Mouse (Mus musculus) forebrain, embryonic 14.5 days (tissue): ENCODE measurements at regions not wholly inside any gene's neighbourhood (a gene's known extent, or its start where the extent isn't known, plus 50 kb on each side); places are given as distances from the start of the nearest gene placed in this dataset.

ENCODE experiments used
- ATAC-seq: fragments of 200-750 bp; cut with Nextera tagmentation; 2 replicates; pipeline ENCODE4 v1.8.0; 2017; ENCODE audit warnings: mild to moderate bottlenecking, moderate library complexity
- DNase-seq: peaks from one replicate; pipeline ENCODE4 v3.0.0-alpha.2; 2015; ENCODE audit warnings: low spot score
- H3K27ac ChIP-seq: fragments of 300-500 bp; sonication (generic); 2 replicates; pipeline ENCODE4 v1.5.1; 2014; ENCODE audit warnings: low read depth, mild to moderate bottlenecking, control low read depth, low read length, moderate library complexity
- H3K27me3 ChIP-seq: fragments of 300-500 bp; sonication (generic); replicated peaks from 2 replicates; pipeline ENCODE4 v1.6.1; 2014; ENCODE audit warnings: low read length, control low read depth, mixed read lengths; ENCODE audit not compliant: control insufficient read depth, insufficient read depth
- H3K36me3 ChIP-seq: fragments of 300-500 bp; sonication (generic); 2 replicates; pipeline ENCODE4 v1.6.1; 2014; ENCODE audit warnings: low read length, control low read depth; ENCODE audit not compliant: control insufficient read depth, insufficient read depth
- H3K4me1 ChIP-seq: fragments of 300-500 bp; sonication (generic); 2 replicates; pipeline ENCODE4 v1.6.1; 2014; ENCODE audit warnings: antibody characterized with exemption, low read length, control low read depth; ENCODE audit not compliant: control insufficient read depth, insufficient read depth
- H3K4me2 ChIP-seq: fragments of 300-500 bp; sonication (generic); 2 replicates; pipeline ENCODE4 v1.6.1; 2014; ENCODE audit warnings: mild to moderate bottlenecking, control low read depth, low read length
- H3K4me3 ChIP-seq: fragments of 300-500 bp; sonication (generic); 2 replicates; pipeline ENCODE4 v1.5.1; 2014; ENCODE audit warnings: low read depth, low read length, control low read depth
- H3K9ac ChIP-seq: fragments of 300-500 bp; sonication (generic); 2 replicates; pipeline ENCODE4 v1.6.1; 2014; ENCODE audit warnings: mild to moderate bottlenecking, low read length, control low read depth, moderate library complexity
- H3K9me3 ChIP-seq: fragments of 300-500 bp; sonication (generic); replicated peaks from 2 replicates; pipeline ENCODE4 v1.6.1; 2016; ENCODE audit warnings: low read length, control low read depth, mixed read lengths; ENCODE audit not compliant: control insufficient read depth
- WGBS: fragments of 180-500 bp; shearing (Covaris S2); extraction: QIAGEN DNeasy Blood & Tissue Kit; methylation state at CpG from one replicate; pipeline ENCODE4 v1.1.7; 2014; 5-methylcytosine and 5-hydroxymethylcytosine counted together

DNA sequence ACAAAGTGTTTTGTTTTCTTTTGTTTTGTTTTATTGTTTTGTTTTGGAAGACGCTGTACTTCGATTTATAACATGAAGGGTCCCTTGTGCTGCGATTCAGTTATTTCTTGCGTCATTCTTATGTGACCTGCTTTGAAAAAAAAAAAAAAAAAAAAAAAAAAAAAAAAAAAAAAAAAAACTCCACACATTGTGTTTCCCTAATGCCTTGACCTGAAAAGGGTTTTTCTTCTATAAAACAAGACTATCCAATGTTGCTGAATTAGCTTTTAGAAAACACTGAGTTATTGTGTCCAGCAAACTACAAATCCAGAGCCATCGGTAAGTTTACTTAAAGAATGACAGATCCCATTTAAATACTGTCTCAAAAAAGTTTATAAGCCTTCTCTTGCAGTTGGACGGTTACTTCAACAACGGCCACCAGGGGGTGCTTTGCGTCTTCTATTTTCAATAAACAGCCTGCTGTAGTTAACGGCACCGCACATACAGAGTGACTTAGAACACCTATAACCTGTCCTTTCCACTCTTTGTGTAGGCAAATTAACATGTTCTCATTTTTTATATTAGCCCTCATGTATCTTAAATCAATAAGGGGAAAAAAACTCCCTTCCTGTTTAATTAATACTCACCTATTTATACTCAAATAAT is 103.9 kb upstream of the Cxadr start:
- H3K9me3 ChIP-seq = no peaks in the 10 kb centered on the region
- no peaks in the 10 kb centered on the region for H3K27me3 ChIP-seq
- no peaks in the 10 kb centered on the region for H3K36me3 ChIP-seq
- H3K4me1 ChIP-seq = no peaks in the 10 kb centered on the region
- H3K9ac ChIP-seq = no peak overlapping the region
- H3K4me3 ChIP-seq = no peak overlapping the region
- no peak overlapping the region for H3K27ac ChIP-seq
- H3K4me2 ChIP-seq = no peak overlapping the region
- WGBS = 9% methylated on average over 10 of the region's 10 CpGs
- DNase-seq (peak; percentile 94), ATAC-seq (peak; percentile 50; the same call in 1 of the 2 replicates)

DNA sequence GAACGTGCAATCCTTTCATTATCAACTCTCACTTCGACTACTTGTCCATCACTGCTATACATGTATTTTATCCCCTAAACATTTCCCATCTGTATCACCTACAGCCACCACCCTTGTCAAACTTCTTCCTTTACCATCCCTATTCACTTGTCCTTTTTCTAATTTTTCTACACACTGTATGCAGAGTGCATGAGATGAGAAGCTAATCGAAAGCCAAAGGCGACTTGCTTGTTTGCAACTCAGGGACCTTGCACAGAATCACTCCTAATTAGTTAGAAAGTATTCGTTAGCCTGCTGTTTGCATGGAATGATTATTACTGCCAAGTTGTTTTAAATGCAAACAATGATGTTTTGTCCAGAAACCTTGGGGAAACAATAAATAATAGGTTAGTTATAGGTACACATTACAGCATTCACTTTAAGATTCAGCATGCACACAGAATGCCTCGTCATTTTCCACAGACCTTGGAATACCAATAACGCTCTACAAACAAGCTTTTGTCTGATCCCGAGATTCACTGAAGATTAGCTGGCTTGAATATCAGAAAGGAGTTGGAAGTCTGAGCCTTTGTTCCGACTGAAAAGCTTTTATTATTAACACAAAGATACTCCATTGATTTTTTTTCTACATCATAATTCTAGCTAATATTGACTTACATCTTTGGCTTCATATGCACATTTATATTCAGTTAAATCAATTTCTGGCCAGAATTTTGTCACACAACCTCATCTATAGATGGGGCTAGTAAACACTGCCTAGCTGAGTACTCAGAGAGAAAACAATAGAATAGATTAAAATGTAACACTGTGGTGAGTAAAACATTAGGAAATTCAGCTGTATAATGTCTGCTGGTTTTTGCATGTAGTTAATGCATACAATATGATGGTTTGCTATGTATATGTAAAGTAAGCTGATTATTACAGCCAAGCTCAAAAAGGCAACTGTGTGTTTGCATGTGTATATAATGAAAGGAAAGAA is 130.4 kb upstream of the Cxadr start:
- H3K27me3 ChIP-seq = no peaks in the 10 kb centered on the region
- H3K4me2 ChIP-seq = 0 out of 2 replicates have a peak overlapping the region, but pooled peaks have one; percentile 12
- peak overlapping the region; percentile 39; the same call in 1 of the 2 replicates for H3K27ac ChIP-seq
- H3K4me3 ChIP-seq = no peak overlapping the region
- peaks cover 4% of the 10 kb centered on the region; the same call in 1 of the 2 replicates for H3K4me1 ChIP-seq
- no peaks in the 10 kb centered on the region for H3K36me3 ChIP-seq
- DNase-seq = peak; percentile 70
- 19% methylated on average over 9 of the region's 9 CpGs for WGBS
- ATAC-seq = peak; percentile 68
- 0 out of 2 replicates have a peak overlapping the region, but pooled peaks have one; percentile 29 for H3K9ac ChIP-seq
- H3K9me3 ChIP-seq = no peaks in the 10 kb centered on the region

DNA sequence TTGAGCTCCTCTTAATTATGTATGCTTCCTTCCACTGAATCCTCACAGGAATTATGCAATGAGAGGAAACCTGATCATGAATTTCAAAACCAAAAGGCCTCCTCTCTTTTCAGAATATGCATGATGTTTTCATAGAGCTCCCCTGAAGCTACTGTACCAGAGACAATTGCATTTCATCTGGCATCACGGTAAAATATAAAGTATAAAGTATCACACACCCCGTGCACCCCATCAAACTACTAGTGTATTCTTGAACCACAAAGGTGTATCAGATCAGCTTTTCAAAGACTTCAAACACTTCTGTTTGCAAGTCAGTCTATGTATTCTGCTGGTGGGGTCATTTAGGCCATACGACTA is 144.4 kb upstream of the Cxadr start:
- no peak overlapping the region for H3K4me3 ChIP-seq
- H3K27ac ChIP-seq = no peak overlapping the region; the same call in 1 of the 2 replicates
- DNase-seq (no peak), ATAC-seq (peak; percentile 47; the same call in 1 of the 2 replicates)
- 52% methylated on average over 3 of the region's 3 CpGs for WGBS
- H3K27me3 ChIP-seq = no peaks in the 10 kb centered on the region
- no peaks in the 10 kb centered on the region for H3K9me3 ChIP-seq
- H3K4me1 ChIP-seq = no peaks in the 10 kb centered on the region
- no peak overlapping the region for H3K4me2 ChIP-seq
- H3K36me3 ChIP-seq = no peaks in the 10 kb centered on the region
- H3K9ac ChIP-seq = no peak overlapping the region

DNA sequence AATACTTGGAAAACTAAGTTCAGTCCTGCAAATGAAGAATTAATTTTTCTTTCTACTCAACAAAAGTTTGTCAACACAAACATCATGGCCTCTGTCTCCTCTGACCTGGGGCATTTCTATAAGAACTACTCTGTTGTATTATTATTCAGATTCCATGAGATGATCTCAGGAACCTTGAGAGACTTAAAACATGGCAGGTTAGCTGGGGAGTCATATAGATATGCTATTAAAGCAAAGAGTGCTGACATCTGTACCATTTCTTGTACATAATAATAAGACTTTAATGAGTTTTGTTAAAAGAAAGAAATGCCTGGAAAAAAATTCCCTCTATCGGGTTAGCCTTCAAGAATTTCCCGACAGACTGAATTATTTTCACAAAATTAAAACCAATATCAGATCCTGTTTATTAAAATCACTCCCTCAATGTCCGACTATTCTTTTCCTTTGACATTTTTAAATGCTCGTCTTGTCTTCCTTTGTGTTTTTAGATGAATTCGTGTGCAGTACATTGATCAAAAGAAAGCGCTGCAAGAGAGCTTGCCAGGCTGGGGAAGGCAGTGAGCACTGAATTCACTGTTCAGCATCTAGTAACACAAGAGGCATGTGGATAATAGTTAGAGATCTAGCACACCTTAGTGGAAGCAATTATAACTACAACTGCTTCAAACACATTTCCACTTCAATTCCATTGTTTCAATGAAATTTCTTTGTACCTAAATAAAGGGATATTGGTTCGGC is 145.0 kb upstream of the Cxadr start:
- Histone ChIP-seq H3K4me1 (no peaks in the 10 kb centered on the region), H3K9ac (no peak overlapping the region), H3K27ac (no peak overlapping the region), H3K4me2 (peak overlapping the region; percentile 18; the same call in 1 of the 2 replicates), H3K27me3 (no peaks in the 10 kb centered on the region), H3K4me3 (no peak overlapping the region), H3K9me3 (no peaks in the 10 kb centered on the region), H3K36me3 (no peaks in the 10 kb centered on the region)
- WGBS = 13% methylated on average over 7 of the region's 7 CpGs
- ATAC-seq (peak; percentile 99), DNase-seq (peak; percentile 95)

DNA sequence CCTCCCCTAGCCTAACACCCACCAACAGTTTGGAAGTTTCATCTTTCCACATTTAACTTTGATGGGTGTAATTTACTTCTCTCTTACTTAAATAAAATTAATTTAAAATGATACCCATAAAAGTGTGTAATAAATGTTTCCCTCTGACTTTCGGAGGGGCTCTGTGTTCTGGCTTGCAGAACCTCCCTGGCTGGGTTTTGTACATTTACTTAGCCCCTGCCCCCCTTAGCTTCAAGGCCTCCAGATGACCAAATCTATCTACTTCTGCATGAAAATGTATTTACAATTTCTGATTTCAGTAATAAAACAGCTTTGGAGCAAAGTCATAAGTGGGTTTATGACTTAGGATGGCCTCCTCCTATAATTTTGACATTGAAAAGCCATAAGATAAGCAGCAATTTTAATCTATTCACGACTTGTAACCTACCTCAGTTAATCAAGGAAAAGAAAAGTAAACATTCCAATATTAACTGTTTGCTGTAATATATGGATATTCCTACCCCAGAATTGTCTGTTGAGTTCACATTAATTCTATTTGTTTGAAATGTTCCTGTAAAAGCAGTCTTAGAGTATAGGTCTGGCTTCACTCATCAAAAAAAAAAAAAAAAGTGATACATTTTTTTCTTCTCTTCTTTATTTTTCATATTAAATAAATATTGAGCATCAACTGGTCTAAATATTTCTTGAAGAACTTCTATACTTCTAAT is 147.2 kb upstream of the Cxadr start:
- Histone ChIP-seq H3K4me1 (no peaks in the 10 kb centered on the region), H3K9ac (no peak overlapping the region), H3K27me3 (no peaks in the 10 kb centered on the region), H3K36me3 (no peaks in the 10 kb centered on the region), H3K4me2 (no peak overlapping the region), H3K9me3 (no peaks in the 10 kb centered on the region), H3K27ac (no peak overlapping the region), H3K4me3 (no peak overlapping the region)
- DNase-seq = no peak
- ATAC-seq = no peak
- WGBS = 82% methylated on average over 2 of the region's 2 CpGs

DNA sequence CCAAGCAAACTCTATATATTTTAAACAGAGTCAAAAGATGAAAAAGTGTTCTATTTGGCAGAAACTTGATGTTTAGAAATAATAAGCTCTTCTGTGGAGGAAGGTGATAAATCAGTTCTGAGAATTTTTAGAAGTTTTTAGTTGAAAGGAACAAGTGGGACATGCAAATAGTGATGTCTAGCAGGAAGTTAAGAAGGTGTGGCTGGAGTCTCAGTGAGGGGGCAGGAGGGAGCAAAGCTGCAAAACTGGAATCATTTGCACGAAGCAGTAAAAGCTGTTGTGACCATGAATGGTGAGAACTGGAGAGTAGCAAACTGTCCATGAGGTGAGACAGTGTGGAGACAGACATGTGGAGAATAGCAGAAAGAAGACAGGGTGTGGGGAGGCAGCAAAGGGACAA is 157.1 kb upstream of the Cxadr start:
- Histone ChIP-seq H3K4me1 (no peaks in the 10 kb centered on the region), H3K4me2 (no peak overlapping the region), H3K9me3 (no peaks in the 10 kb centered on the region), H3K4me3 (no peak overlapping the region), H3K27ac (no peak overlapping the region), H3K36me3 (no peaks in the 10 kb centered on the region), H3K27me3 (no peaks in the 10 kb centered on the region), H3K9ac (no peak overlapping the region)
- ATAC-seq (no peak), DNase-seq (no peak)
- WGBS = 68% methylated on average over 1 of the region's 1 CpGs

DNA sequence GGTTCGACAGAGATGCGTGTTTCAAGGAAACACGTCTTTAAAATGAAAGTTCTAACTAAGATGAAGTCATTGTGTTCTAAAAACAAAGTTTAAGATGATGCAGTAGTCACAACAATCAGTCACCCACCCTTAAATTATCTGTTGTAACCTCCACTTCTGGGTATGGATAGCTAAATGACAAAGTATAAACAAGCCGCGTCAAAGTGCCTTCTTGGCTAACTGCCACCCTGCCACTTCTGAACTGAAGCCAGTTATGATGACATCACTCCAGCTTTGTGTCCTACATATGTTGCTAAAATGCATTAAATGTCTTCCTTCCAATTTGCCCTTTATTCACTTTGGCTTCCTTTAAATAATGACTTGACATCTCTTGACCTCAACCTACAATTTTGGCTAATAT is 165.8 kb upstream of the Cxadr start:
- DNase-seq = peak; percentile 33

DNA sequence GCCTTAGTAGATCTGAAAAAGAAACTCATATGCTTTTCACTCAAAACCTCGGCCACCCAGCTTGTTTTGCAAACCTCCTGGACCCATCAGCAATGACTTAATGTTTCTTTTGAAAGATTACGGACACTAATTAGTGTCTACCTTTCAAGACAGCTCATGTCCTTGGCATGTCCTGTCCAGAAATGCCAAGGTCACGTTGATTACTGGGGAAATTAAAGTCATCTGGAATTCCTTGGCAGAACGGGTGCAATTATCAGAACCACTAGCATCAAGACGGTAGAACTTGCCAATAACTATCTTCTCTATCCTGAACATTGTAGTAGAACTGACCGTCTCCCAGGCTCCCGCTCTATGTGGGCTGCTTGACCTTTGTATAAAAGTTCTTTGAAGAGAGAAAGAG is 166.8 kb upstream of the Cxadr start:
- Histone ChIP-seq H3K27ac (no peak overlapping the region), H3K9me3 (no peaks in the 10 kb centered on the region), H3K27me3 (no peaks in the 10 kb centered on the region), H3K4me1 (no peaks in the 10 kb centered on the region), H3K9ac (no peak overlapping the region), H3K4me3 (no peak overlapping the region), H3K36me3 (no peaks in the 10 kb centered on the region), H3K4me2 (no peak overlapping the region)
- DNase-seq = no peak
- WGBS = 87% methylated on average over 7 of the region's 7 CpGs
- ATAC-seq = no peak

More for the DNA sequence above, 165.8 kb upstream of the Cxadr start:
- Histone ChIP-seq H3K9ac (no peak overlapping the region), H3K4me3 (no peak overlapping the region), H3K27ac (no peak overlapping the region), H3K27me3 (no peaks in the 10 kb centered on the region), H3K36me3 (no peaks in the 10 kb centered on the region), H3K4me2 (no peak overlapping the region), H3K4me1 (no peaks in the 10 kb centered on the region), H3K9me3 (no peaks in the 10 kb centered on the region)
- 76% methylated on average over 5 of the region's 5 CpGs for WGBS
- no peak for ATAC-seq
